Mouse (Mus musculus) hindbrain, postnatal 0 days (tissue): Measurements from ENCODE around the gene Cacna2d3. TPM values are rescaled to one million over a fixed set of nuclear protein-coding genes. Genes with fewer than 3 reads are reported as not detected.
A peak's percentile ranks its signal among the peaks of the same experiment; 100 is the strongest.

Source experiments
- ATAC-seq: fragments of 200-750 bp; cut with Nextera tagmentation; 2 replicates; pipeline ENCODE4 v1.8.0; 2017; ENCODE audit warnings: mild to moderate bottlenecking, moderate TSS enrichment, moderate library complexity
- DNase-seq: peaks from one replicate; pipeline ENCODE4 v3.0.0-alpha.2; 2015; ENCODE audit warnings: low spot score
- H3K27ac ChIP-seq: fragments of 300-500 bp; sonication (generic); 2 replicates; pipeline ENCODE4 v1.5.1; 2014; ENCODE audit warnings: mild to moderate bottlenecking
- H3K27me3 ChIP-seq: fragments of 300-500 bp; sonication (generic); 2 replicates; pipeline ENCODE4 v1.6.1; 2014; ENCODE audit warnings: low read length, mixed read lengths; ENCODE audit not compliant: insufficient read depth
- H3K36me3 ChIP-seq: fragments of 300-500 bp; sonication (generic); 2 replicates; pipeline ENCODE4 v1.6.1; 2014; ENCODE audit warnings: low read length, mixed read lengths; ENCODE audit not compliant: insufficient read depth
- H3K4me1 ChIP-seq: fragments of 300-500 bp; sonication (generic); 2 replicates; pipeline ENCODE4 v1.6.1; 2014; ENCODE audit warnings: antibody characterized with exemption, low read length, mixed read lengths; ENCODE audit not compliant: insufficient read depth
- H3K4me2 ChIP-seq: fragments of 300-500 bp; sonication (generic); 2 replicates; pipeline ENCODE4 v1.6.1; 2014; ENCODE audit warnings: low read depth, mild to moderate bottlenecking, low read length, moderate library complexity, mixed read lengths
- H3K4me3 ChIP-seq: fragments of 300-500 bp; sonication (generic); 2 replicates; pipeline ENCODE4 v1.5.1; 2014; ENCODE audit warnings: low read length
- H3K9ac ChIP-seq: fragments of 300-500 bp; sonication (generic); replicated peaks from 2 replicates; pipeline ENCODE4 v1.6.1; 2014; ENCODE audit warnings: mild to moderate bottlenecking, low read length, moderate library complexity, mixed read lengths
- H3K9me3 ChIP-seq: fragments of 300-500 bp; sonication (generic); 2 replicates; pipeline ENCODE4 v1.6.1; 2016; ENCODE audit warnings: low read length, mixed read lengths
- CTCF ChIP-seq: IDR thresholded peaks from 2 replicates; pipeline ENCODE4 v1.5.1; 2016; ENCODE audit warnings: antibody characterized with exemption, control low read depth, low read depth
- WGBS: fragments of 180-500 bp; shearing (Covaris S2); extraction: QIAGEN DNeasy Blood & Tissue Kit; methylation state at CpG from one replicate; pipeline ENCODE4 v1.1.7; 2014; 5-methylcytosine and 5-hydroxymethylcytosine counted together
- polyA plus RNA-seq: library from polyadenylated mRNA; unstranded; fragments of >200 nt; fragmentation: Nextera tagmentation; extraction: Ambion mirVana; gene quantifications from 2 replicates; pipeline ENCODE4 v1.2.1, GENCODE M21; 2015
- total RNA-seq: library from RNA; depleted of rRNA; stranded (reverse); fragments of >200 nt; gene quantifications from 2 replicates; pipeline ENCODE4 v1.2.3, GENCODE M21; 2014

Gene Cacna2d3
- total and polyA plus RNA-seq, 2 experiments from 2014 or later = 37.6 to 39.0 TPM

DNA sequence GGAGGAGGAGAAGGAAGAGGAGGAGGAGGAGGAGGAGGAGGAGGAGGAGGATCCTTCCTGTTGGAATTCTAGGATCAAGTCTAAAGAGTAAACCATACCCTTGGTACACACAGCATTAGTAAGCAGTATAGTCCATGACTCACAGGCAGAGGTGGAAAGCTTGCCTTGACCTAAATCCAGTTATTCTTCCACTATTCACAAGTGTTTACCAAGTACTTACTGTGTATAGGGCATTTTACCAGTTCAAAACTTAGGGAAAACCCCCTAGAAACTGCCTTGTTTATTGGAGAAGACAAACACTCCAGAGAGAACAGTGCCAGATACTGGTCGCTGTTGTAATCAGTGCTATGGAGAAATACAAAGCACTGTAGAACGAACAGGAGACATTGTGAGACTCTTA, 443.3 kb downstream of the Cacna2d3 start:
- Histone ChIP-seq H3K4me2 (no peak overlapping the region), H3K27me3 (no peaks in the 10 kb centered on the region), H3K36me3 (no peaks in the 10 kb centered on the region), H3K4me1 (no peaks in the 10 kb centered on the region), H3K4me3 (no peak overlapping the region), H3K9ac (no peak overlapping the region), H3K27ac (no peak overlapping the region), H3K9me3 (no peaks in the 10 kb centered on the region)
- ATAC-seq (no peak), DNase-seq (no peak)
- TF ChIP-seq CTCF = no peak
- WGBS = 84% methylated on average over 2 of the region's 2 CpGs

DNA sequence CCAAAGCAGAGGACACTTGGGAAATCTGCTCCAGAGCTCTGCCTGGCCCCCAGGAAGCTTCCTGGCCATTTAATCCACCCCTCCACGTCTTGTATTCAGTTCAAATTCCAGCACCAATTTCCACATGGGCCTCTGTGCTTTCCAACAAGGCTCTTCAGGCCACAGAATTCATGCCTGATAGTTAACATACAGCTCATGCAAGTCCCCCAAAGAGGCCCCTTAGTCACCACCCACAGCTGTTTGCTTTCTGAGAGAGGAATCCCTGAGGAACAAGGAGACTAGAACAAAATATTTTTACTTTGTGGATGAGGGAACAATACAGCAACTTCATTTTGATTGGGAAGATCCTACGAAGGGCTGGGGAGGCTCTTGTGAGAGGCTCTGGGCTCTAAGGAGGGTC, 444.0 kb downstream of the Cacna2d3 start:
- WGBS = 57% methylated on average over 2 of the region's 2 CpGs
- ATAC-seq (no peak), DNase-seq (no peak)
- Histone ChIP-seq H3K9ac (no peak overlapping the region), H3K4me1 (no peaks in the 10 kb centered on the region), H3K9me3 (no peaks in the 10 kb centered on the region), H3K27ac (no peak overlapping the region), H3K4me3 (no peak overlapping the region), H3K4me2 (no peak overlapping the region), H3K27me3 (no peaks in the 10 kb centered on the region), H3K36me3 (no peaks in the 10 kb centered on the region)
- no peak for TF ChIP-seq CTCF

DNA sequence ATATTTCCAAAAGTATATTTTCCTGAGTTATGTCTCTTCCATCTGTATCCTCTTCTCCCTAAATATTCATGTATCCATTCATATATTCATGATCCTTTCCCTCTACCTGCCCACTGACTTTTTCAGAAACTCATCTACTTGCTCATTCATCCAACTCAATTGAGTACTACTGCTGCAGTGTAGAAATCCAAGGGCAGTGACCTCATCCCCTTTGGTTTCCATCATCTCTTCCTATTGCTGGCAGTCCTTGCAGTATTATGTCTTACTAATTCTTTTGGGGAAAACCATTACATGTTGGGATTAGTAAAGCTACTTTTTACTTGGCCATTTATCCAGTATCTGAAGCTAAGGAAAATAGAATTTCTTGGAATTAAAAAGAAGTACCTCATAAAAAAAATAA, 447.8 kb downstream of the Cacna2d3 start:
- Histone ChIP-seq H3K27me3 (no peaks in the 10 kb centered on the region), H3K27ac (no peak overlapping the region), H3K36me3 (no peaks in the 10 kb centered on the region), H3K4me1 (no peaks in the 10 kb centered on the region), H3K4me3 (no peak overlapping the region), H3K4me2 (no peak overlapping the region), H3K9ac (no peak overlapping the region), H3K9me3 (no peaks in the 10 kb centered on the region)
- ATAC-seq (no peak), DNase-seq (no peak)
- no peak for TF ChIP-seq CTCF

DNA sequence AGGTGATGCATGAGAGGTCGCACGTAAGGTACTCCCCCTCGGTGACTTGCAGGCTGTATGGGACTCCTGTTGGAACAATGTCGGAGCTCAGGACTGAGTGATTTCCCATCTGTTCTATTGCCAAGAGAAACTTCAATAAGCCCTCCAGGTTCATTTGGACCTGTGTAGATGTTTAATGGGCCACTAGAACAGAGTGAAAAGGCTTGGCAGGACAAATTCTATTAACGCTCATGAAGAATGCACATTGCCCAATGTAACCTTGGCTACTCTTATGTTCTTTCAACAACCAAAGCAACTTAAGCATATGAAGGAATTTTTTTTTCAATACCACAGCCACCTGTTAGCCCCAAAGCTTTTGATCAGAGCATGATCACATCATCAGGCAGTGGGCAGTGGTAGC, 451.1 kb downstream of the Cacna2d3 start:
- H3K9me3 ChIP-seq = no peaks in the 10 kb centered on the region
- H3K27me3 ChIP-seq = no peaks in the 10 kb centered on the region
- no peak for TF ChIP-seq CTCF
- H3K4me1 ChIP-seq = no peaks in the 10 kb centered on the region
- no peak overlapping the region for H3K9ac ChIP-seq
- WGBS = 84% methylated on average over 5 of the region's 5 CpGs
- H3K4me2 ChIP-seq = no peak overlapping the region
- no peaks in the 10 kb centered on the region for H3K36me3 ChIP-seq
- H3K27ac ChIP-seq = no peak overlapping the region
- no peak overlapping the region for H3K4me3 ChIP-seq
- ATAC-seq = no peak
- no peak for DNase-seq

DNA sequence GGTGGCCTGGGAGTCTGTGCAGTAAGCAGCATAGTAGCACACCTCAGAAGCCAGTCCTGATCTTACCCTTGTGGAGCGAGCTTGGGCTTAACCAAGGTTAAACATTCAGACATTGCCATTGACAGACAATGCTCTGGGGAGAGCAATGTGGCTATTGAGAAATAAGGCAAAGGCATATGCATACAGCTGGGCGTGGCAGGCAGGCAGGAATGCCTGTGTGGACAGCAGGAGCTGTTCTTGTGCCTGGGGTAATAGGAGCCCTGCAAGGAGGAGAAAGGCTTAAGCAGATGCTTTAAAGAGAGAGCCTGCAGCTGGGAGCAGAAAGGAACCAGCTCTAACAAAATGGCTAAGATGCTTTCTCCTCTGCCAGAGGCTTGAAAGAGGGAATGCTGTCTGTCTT, 451.8 kb downstream of the Cacna2d3 start:
- ATAC-seq (no peak), DNase-seq (no peak)
- Histone ChIP-seq H3K27ac (no peak overlapping the region), H3K9me3 (no peaks in the 10 kb centered on the region), H3K36me3 (no peaks in the 10 kb centered on the region), H3K27me3 (no peaks in the 10 kb centered on the region), H3K4me2 (no peak overlapping the region), H3K4me3 (no peak overlapping the region), H3K9ac (no peak overlapping the region), H3K4me1 (no peaks in the 10 kb centered on the region)
- 62% methylated on average over 2 of the region's 2 CpGs for WGBS
- no peak for TF ChIP-seq CTCF

DNA sequence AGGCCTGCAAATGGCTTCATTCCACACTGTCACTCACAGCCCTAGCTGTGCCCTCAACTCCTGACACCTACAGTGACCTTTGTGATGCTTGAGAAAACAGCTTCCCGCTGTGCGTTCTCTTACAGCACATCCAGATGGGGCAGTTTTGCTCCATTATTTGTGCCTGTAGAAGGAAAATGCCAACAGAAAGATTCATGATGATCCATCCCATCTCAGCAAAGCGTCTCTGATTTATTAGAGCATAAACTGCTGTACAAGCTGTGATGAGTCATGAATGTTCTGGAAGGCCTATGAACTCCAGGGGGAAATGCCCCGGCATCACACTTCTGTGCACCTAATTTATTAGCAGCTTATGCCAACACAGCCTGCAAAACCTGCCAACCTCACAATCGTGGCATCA, 453.1 kb downstream of the Cacna2d3 start:
- H3K36me3 ChIP-seq = no peaks in the 10 kb centered on the region
- 37% methylated on average over 5 of the region's 5 CpGs for WGBS
- no peak for TF ChIP-seq CTCF
- H3K27ac ChIP-seq = no peak overlapping the region
- H3K4me2 ChIP-seq = no peak overlapping the region
- H3K4me3 ChIP-seq = no peak overlapping the region
- H3K27me3 ChIP-seq = no peaks in the 10 kb centered on the region
- no peaks in the 10 kb centered on the region for H3K9me3 ChIP-seq
- no peak for ATAC-seq
- DNase-seq = peak; percentile 29
- no peak overlapping the region for H3K9ac ChIP-seq
- H3K4me1 ChIP-seq = no peaks in the 10 kb centered on the region

DNA sequence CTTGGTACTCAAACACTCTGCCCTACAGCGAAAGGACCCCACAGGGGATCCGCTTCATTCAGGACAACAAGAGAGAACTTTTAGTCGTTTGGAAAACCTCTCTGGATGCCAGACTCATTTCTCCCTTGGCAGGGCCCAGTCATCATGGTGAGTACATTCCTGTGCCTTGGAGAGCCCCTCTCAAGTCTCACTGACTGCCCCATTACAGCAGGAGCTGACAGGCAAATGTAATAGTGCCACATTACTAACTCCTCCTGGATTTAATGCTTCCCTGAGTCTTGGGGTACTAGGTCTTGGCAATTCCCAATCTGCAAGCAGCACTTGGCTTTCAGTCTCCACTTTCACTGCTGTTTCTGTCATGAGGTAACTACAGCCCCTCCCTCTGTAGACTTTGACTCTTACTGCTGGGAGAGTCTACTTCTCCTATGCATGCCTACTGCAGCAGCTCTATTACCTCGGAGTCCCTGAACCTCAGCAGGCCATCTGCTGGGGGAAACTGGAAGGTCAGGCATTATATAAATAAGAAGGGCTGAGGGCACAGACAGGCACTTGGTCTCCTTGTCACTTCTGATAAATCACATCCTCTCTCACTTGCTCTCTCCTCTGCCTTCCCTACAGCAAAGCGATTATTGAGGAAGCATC, 454.3 kb downstream of the Cacna2d3 start:
- no peak overlapping the region for H3K4me2 ChIP-seq
- H3K9me3 ChIP-seq = no peaks in the 10 kb centered on the region
- peak; percentile 78 for ATAC-seq
- H3K36me3 ChIP-seq = no peaks in the 10 kb centered on the region
- no peaks in the 10 kb centered on the region for H3K4me1 ChIP-seq
- 41% methylated on average over 5 of the region's 5 CpGs for WGBS
- no peak overlapping the region for H3K9ac ChIP-seq
- no peak overlapping the region for H3K27ac ChIP-seq
- peak; percentile 69 for DNase-seq
- H3K4me3 ChIP-seq = no peak overlapping the region
- H3K27me3 ChIP-seq = no peaks in the 10 kb centered on the region
- peak; percentile 71 for TF ChIP-seq CTCF
